Mouse (Mus musculus): Measurements from ENCODE around the gene Trove2. TPM values are rescaled to one million over a fixed set of nuclear protein-coding genes. Genes with fewer than 3 reads are reported as not detected.

The Trove2 gene
- polyA plus RNA-seq, 1 experiment from 2014 or later, result 21.2 TPM

DNA sequence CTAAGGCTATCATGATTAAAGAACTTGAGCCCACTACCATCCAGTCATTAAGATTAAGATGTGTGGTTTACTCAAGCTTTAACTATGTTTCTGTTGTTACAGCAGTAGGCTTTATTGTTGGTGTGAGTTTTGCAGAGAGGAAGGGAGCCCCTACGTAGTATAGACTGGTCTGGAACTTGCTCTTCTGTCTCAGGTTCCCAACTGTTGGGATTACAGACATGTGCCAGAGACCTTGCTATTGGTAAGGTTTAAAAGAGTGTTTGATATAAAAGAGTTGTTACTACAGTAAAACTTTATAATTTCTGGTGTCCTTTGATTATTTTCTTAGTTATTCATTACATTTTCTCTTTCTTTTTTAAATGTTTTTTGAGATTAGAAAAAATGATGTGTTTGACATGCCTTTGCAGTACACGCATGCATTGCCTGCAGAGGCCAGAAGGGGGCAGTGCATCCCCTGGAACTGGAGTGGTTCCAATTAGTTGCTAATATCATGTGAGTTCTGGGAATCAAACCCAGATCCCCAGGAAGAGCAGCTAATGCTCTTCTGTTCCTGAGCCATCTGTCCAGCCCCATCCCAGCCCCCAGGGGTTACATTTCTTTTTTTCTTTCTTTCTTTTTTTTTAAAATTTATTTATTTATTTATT lies 11.8 kb upstream of the Trove2 start:
- Histone ChIP-seq H3K4me1 (ENCODE audit: insufficient read depth) (no peaks in the 10 kb centered on the region), H3K4me3 (ENCODE audit: low read depth, low read length) (no peak overlapping the region), H3K27me3 (ENCODE audit: insufficient read depth, low read length) (no peaks in the 10 kb centered on the region), H3K27ac (ENCODE audit: low read depth) (no peak overlapping the region), H3K4me2 (no peak overlapping the region), H3K36me3 (ENCODE audit: insufficient read depth) (peaks cover 12% of the 10 kb centered on the region; the same call in 1 of the 2 replicates), H3K9ac (no peak overlapping the region), H3K9me3 (ENCODE audit: low read depth, low read length) (no peaks in the 10 kb centered on the region)
- WGBS, result 80% methylated on average over 2 of the region's 2 CpGs
- ATAC-seq (ENCODE audit: insufficient read depth) (peak; percentile 24; the same call in 1 of the 2 replicates), DNase-seq (peak; percentile 63)
- peak; percentile 65 for TF ChIP-seq CTCF (IDR thresholded peaks at IDR 0.05; ENCODE audit: low read depth)

DNA sequence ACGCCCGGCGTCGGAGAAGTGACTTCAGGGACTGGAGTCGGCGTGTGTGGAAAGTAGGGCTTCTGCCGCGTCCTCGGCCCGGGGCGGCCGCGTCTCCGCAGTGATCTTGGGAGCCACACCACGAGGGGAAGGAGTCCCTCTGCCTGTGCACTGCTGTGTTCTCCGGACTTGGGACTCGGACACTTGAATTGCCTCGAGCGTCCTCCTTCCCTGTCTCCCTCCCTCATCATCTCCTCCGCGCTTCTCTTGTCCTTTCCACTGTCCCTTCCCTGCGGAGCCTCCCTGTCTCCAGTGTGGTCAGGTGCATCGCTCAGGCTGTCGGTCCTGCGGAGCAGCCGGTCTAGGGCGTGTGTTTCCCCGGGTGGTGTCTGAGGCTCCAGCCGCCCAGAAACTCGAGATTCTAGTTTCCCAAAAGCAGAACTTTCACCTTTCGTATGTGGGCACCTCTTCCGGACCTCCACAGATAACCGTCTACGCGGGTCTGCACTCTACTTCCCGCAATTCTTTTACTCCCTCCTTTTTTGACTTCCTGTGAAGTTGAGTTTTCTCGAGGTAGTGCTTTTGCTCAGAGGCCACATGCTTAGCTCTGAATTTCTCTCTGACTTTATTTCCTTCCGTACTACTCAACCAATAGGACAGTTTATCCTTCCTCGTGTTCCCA lies 820 bp upstream of the Trove2 start:
- peak overlapping the region; percentile 82 for H3K9ac ChIP-seq
- peak overlapping the region; percentile 81 for H3K4me3 ChIP-seq (ENCODE audit: low read depth, low read length)
- DNase-seq (peak; percentile 26), ATAC-seq (ENCODE audit: insufficient read depth) (peak; percentile 62)
- no peak for TF ChIP-seq CTCF (IDR thresholded peaks at IDR 0.05; ENCODE audit: low read depth)
- no peaks in the 10 kb centered on the region for H3K9me3 ChIP-seq (ENCODE audit: low read depth, low read length)
- peak overlapping the region; percentile 71 for H3K27ac ChIP-seq (ENCODE audit: low read depth)
- 0 out of 2 replicates have a peak, but pooled peaks cover 4% of the 10 kb centered on the region for H3K36me3 ChIP-seq (ENCODE audit: insufficient read depth)
- WGBS, result under 1% methylated on average over 34 of the region's 39 CpGs
- H3K4me2 ChIP-seq, result peak overlapping the region; percentile 68
- 0 out of 2 replicates have a peak, but pooled peaks cover 4% of the 10 kb centered on the region for H3K4me1 ChIP-seq (ENCODE audit: insufficient read depth)
- H3K27me3 ChIP-seq (ENCODE audit: insufficient read depth, low read length), result no peaks in the 10 kb centered on the region

DNA sequence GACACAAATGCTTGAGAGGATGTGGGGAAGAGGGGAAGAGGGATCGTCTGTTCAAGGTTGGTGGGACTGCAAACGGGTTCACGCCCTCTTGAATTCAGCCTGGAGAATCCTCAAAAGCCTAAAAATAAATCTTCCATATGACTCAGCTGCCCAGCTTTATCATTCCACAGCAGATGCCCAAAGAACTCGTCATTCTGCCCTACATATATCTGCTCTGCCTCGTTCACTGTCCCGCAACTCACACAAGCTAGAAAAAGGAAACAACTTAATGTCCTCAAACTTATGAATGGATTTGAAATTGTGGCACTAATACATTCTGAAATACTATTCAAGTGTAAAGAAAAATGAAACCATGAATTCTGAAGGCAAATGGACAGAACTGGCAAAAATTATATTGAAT lies 3.0 kb downstream of the Trove2 start:
- peaks cover 8% of the 10 kb centered on the region; the same call in 1 of the 2 replicates for H3K4me1 ChIP-seq (ENCODE audit: insufficient read depth)
- no peaks in the 10 kb centered on the region for H3K9me3 ChIP-seq (ENCODE audit: low read depth, low read length)
- no peaks in the 10 kb centered on the region for H3K27me3 ChIP-seq (ENCODE audit: insufficient read depth, low read length)
- H3K36me3 ChIP-seq (ENCODE audit: insufficient read depth), result 0 out of 2 replicates have a peak, but pooled peaks cover 3% of the 10 kb centered on the region
- no peak for TF ChIP-seq CTCF (IDR thresholded peaks at IDR 0.05; ENCODE audit: low read depth)
- no peak for DNase-seq
- no peak overlapping the region for H3K4me3 ChIP-seq (ENCODE audit: low read depth, low read length)
- no peak overlapping the region for H3K27ac ChIP-seq (ENCODE audit: low read depth)
- H3K4me2 ChIP-seq, result no peak overlapping the region
- WGBS, result 63% methylated on average over 6 of the region's 6 CpGs
- H3K9ac ChIP-seq, result no peak overlapping the region
- ATAC-seq (ENCODE audit: insufficient read depth), result no peak

DNA sequence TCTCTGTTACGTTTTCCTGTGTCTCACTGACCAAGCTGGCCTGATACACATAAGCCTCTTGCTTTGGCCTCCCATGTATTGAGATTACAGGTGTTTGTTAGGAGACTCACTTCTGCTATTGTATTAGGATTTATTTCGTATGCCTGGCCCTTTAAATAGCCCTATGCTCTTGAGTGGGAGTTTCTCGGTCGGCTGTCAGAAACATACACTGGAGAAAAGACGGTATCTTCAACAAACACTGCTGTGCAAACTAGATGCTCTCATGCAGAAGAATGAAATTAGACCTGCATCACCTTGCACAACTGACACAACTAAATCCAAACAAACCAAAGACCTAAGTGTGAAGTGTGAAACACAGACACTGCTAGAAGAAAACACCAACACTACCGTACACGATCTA lies 3.8 kb downstream of the Trove2 start:
- no peak for ATAC-seq (ENCODE audit: insufficient read depth)
- Histone ChIP-seq H3K9me3 (ENCODE audit: low read depth, low read length) (no peaks in the 10 kb centered on the region), H3K4me3 (ENCODE audit: low read depth, low read length) (no peak overlapping the region), H3K9ac (no peak overlapping the region), H3K36me3 (ENCODE audit: insufficient read depth) (0 out of 2 replicates have a peak, but pooled peaks cover 3% of the 10 kb centered on the region), H3K4me2 (no peak overlapping the region), H3K27ac (ENCODE audit: low read depth) (no peak overlapping the region), H3K27me3 (ENCODE audit: insufficient read depth, low read length) (no peaks in the 10 kb centered on the region), H3K4me1 (ENCODE audit: insufficient read depth) (peaks cover 4% of the 10 kb centered on the region; the same call in 1 of the 2 replicates)
- WGBS, result 57% methylated on average over 7 of the region's 7 CpGs
- DNase-seq, result no peak
- no peak for TF ChIP-seq CTCF (IDR thresholded peaks at IDR 0.05; ENCODE audit: low read depth)

DNA sequence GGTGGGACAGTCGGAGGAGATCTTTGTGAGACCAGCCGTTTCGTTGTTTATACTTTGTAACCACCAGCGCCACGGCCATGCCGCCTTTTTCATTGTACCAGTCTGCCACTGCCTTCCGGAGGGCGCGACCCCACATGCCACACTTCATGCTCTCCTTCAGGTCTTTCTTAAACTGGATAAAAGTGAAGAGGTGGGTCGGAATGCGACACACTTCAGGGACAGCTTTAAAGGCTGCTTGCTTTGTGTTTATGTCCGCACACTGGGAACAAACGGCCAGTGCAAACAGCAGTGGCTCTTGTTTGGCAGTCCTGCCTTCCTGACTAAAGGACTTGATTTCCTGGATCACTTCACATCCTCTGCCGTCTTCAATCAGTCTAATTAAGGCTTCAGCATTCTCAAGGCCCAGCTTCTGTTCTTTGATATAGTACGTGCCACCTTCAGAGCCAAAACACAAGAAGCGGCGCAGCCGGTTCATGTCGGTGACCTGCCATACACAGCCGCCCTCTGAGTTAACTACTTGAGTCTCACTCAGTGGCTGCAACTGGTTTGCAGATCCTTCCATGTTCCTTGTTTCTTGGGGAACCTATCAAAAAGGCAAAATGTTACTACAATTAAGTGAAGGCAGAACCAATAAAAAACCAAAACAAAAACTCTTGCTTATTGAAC lies 6.3 kb downstream of the Trove2 start:
- Histone ChIP-seq H3K9ac (peak overlapping the region; percentile 2; the same call in 1 of the 2 replicates), H3K4me1 (ENCODE audit: insufficient read depth) (peaks cover 4% of the 10 kb centered on the region; the same call in 1 of the 2 replicates), H3K9me3 (ENCODE audit: low read depth, low read length) (no peaks in the 10 kb centered on the region), H3K4me3 (ENCODE audit: low read depth, low read length) (no peak overlapping the region), H3K36me3 (ENCODE audit: insufficient read depth) (peaks cover 16% of the 10 kb centered on the region), H3K27ac (ENCODE audit: low read depth) (peak overlapping the region; percentile 26; the same call in 1 of the 2 replicates), H3K4me2 (peak overlapping the region; percentile 35; the same call in 1 of the 2 replicates), H3K27me3 (ENCODE audit: insufficient read depth, low read length) (no peaks in the 10 kb centered on the region)
- no peak for TF ChIP-seq CTCF (IDR thresholded peaks at IDR 0.05; ENCODE audit: low read depth)
- DNase-seq (peak; percentile 48), ATAC-seq (ENCODE audit: insufficient read depth) (peak; percentile 75)
- WGBS, result 35% methylated on average over 20 of the region's 20 CpGs

DNA sequence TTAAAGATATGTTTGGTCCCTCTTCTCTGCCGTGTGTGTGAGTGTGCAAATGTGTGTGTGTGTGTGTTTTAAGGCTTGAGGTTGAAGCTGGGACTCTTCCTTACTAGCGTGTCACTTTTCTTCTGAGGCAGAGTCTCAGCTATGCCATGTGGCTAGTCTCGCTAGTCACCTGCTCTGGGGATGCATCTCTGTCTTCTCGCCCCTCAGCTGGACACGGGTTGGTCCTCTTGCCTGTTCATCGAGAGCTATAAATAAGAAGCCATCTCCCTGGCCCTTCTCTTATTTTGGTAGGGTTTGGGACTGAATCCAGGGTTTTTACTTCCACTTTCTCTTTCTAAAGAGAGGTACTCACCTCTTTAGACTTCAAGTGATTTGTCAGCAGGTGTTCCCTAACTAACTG lies 10.6 kb downstream of the Trove2 start:
- Histone ChIP-seq H3K9me3 (ENCODE audit: low read depth, low read length) (no peaks in the 10 kb centered on the region), H3K36me3 (ENCODE audit: insufficient read depth) (peaks cover 32% of the 10 kb centered on the region)
- WGBS, result 82% methylated on average over 6 of the region's 6 CpGs

DNA sequence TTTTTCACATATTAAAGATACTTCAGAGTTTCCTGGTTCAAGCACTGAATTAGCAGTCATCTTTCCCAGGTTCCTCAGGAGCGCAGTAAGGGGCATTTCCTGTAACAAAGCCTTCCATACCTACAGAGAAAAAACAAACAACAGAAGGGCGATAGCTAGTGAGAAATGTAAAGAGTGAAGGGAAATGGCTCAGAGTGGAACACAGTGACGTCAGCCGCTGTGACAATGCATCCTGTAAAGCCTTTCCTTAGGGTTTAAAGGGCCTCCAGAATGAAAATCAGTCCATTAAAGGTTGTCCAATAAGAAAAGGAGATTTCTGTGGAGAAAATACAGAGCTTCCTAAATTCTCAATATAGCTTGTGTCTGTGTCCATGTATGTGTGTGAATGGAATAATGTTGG lies 11.1 kb downstream of the Trove2 start:
- Histone ChIP-seq H3K9me3 (ENCODE audit: low read depth, low read length) (no peaks in the 10 kb centered on the region), H3K27me3 (ENCODE audit: insufficient read depth, low read length) (no peaks in the 10 kb centered on the region), H3K4me2 (no peak overlapping the region), H3K36me3 (ENCODE audit: insufficient read depth) (peaks cover 36% of the 10 kb centered on the region), H3K9ac (no peak overlapping the region), H3K4me1 (ENCODE audit: insufficient read depth) (no peaks in the 10 kb centered on the region), H3K4me3 (ENCODE audit: low read depth, low read length) (no peak overlapping the region), H3K27ac (ENCODE audit: low read depth) (no peak overlapping the region)
- TF ChIP-seq CTCF (IDR thresholded peaks at IDR 0.05; ENCODE audit: low read depth), result no peak
- DNase-seq (no peak), ATAC-seq (ENCODE audit: insufficient read depth) (no peak)
- WGBS, result 69% methylated on average over 4 of the region's 4 CpGs

More for the DNA sequence above, 10.6 kb downstream of the Trove2 start:
- no peaks in the 10 kb centered on the region for H3K27me3 ChIP-seq (ENCODE audit: insufficient read depth, low read length)
- no peak for DNase-seq
- H3K4me3 ChIP-seq (ENCODE audit: low read depth, low read length), result no peak overlapping the region
- H3K4me1 ChIP-seq (ENCODE audit: insufficient read depth), result no peaks in the 10 kb centered on the region
- H3K9ac ChIP-seq, result no peak overlapping the region
- no peak overlapping the region for H3K27ac ChIP-seq (ENCODE audit: low read depth)
- H3K4me2 ChIP-seq, result no peak overlapping the region
- ATAC-seq (ENCODE audit: insufficient read depth), result no peak
- TF ChIP-seq CTCF (IDR thresholded peaks at IDR 0.05; ENCODE audit: low read depth), result no peak

Data from lung, embryonic 14.5 days (tissue).